Mouse (Mus musculus) 3T3-L1 (cell line): ENCODE measurements around the gene Ldb3.

Experiments
- DNase-seq: peaks from one replicate; pipeline ENCODE4 v3.0.0-alpha.2; 2015; ENCODE audit warnings: low read depth, low spot score

Ldb3 gene

DNA sequence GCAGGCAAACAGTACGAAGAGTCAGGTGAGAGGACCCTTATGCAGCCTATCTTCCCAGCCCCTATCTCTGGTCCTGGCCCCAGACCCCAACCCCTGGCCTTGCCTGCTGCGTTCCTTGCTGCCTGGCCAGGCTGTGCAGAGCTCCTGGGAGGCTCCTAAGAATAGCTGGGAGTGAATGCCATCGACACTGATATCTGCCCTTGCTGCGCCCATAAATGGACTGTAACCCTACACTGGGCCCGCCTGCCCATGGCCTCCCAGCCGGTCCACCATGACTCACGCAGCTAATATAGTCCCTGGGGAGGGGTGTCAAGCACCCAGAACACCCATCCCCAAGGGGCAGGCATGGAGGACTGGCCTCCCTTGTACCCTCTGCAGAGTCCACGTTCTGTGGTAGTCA is at the start of gene Ldb3:
TSS of gene Ldb3 (minus strand) at position 185 of the 400 bp plus-strand sequence.
- DNase-seq: peak; percentile 20

DNA sequence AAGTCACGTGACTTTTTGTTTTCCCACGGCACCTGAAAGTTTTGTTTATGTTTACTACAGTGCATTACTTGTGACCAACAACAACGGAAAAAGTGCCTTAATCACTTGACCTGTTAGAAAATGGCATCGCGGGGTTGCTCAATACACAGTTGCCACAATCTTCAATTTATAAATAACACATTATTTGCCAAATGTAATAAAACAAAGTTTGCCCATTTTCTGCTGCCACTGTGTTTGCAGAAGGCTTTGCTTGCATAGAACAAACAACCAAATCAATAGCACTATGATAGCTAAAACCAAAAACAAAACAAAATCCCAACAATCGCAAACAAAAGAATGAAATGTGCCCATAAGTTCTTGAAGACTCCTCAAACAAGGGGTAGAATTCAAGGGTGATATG is 47.2 kb upstream of the Ldb3 start:
- DNase-seq: no peak

DNA sequence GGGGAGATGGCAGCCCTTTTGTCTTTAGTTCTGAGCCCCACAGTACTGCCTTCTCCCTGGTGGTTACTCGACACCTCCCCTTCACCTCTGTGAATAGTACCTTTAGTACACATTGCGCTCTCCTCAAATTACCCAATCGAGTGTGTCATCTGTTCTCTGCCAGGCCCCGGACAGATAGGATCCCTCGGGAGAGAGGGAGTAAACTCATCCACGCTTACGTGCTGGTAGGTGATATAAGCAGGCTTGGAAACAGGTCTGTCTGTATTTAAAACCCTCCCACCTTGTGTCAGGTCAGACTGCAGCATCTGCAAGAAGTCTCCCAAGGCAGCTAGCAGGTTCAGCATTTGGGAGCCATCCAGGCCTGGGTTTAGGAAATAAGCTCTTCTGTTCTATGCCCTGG is 46.7 kb upstream of the Ldb3 start:
- no peak for DNase-seq

DNA sequence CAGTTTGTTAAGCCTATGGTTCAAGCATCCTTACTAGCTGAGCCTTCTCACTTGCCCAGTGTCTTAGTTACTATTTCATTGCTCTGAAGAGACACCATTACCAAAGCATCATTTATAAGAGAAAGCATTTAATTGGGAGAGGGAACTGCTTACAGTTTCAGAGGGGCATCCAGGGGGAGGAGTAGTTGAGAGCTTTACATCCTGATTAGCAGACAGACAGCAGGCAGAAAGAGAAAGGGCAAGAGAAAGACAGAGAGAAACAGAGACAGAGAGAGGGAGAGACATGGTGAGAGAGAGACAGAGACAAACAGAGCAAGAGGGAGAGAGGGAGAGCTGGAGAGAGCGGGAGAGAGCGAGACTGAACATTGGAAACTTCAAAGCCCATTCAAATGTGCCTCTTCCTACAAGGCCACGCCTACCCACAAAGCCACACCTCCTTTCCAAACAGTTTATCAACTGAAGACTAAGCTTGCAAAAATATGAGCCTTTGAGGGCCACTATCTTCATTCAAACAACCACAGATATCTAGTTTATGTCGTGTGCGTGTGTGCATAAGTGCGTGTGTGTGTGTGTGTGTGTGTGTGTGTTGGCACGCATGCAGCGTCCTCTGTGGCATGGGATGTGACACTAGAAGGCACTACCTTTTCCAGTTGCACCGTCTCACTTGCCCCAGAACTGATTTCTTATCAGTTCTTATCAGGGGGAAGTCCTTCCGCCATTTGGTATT is 44.4 kb upstream of the Ldb3 start:
- DNase-seq: no peak

DNA sequence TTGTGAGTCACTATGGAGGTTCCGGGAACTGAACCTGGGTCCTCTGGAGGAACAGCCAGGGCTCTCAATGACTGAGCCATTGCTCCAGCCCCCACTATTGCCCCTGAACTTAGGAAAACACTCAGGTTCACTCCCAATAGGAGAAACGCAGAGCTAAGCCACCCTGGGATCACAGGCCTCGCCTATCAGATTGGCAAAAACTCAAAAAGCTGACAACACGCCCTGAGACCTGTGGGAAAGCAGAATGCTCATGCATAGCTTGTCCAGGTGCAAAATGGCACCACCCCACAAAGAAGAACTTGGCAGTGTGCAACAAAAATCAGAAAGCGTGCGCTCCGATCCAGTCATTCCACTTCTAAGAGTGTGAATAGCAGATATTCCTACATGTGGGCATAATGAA is 38.3 kb upstream of the Ldb3 start:
- DNase-seq: no peak

DNA sequence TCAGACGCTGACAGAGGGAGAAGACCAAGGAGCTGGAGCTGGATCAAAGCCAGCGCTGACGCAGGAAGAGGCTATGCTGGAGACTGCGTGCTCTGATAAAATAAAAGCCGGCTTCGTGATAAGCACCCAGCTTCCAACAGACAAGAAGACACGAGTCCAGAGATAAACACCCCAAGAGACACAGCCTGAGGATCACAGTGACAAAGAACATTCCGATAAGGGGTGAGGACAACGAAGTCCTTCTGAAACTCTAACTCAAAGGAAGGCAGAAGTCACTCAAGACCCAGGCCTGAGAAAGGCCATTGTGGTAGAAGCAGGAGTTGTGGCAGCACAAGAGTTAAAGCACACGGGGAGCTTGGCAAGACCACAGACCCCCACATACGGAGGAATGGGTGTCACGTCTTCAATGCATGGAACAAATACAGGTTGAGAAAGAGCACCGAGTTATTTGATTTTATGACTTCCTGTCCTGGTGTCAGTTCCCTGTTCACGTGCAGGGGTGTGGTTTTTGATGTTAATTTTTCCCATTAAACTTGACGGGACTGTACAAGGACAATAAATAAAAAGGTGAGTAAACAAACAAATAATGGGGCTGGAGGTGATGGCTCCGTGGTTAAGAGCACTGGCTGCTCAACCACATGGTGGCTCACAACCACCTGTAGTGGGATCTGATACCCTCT is 35.2 kb upstream of the Ldb3 start:
- no peak for DNase-seq

DNA sequence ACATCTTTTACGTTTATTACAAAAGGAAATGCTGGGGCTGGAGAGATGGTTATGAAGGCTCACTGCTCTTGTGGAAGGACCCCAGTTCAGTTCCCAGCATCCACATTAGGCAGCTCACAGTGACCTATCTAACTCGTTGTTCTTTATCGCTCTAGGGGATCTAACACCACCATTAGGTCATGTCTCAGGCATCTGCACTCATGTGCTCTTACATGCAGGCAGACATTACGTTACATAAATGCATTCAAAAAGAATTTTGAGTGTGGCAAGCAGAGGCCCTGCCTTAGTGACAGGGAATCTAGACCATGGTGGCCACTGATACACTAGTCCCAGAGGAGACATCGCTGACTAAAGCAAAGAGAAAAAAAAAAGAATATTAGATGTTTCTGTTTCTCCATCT is 34.6 kb upstream of the Ldb3 start:
- DNase-seq: no peak

DNA sequence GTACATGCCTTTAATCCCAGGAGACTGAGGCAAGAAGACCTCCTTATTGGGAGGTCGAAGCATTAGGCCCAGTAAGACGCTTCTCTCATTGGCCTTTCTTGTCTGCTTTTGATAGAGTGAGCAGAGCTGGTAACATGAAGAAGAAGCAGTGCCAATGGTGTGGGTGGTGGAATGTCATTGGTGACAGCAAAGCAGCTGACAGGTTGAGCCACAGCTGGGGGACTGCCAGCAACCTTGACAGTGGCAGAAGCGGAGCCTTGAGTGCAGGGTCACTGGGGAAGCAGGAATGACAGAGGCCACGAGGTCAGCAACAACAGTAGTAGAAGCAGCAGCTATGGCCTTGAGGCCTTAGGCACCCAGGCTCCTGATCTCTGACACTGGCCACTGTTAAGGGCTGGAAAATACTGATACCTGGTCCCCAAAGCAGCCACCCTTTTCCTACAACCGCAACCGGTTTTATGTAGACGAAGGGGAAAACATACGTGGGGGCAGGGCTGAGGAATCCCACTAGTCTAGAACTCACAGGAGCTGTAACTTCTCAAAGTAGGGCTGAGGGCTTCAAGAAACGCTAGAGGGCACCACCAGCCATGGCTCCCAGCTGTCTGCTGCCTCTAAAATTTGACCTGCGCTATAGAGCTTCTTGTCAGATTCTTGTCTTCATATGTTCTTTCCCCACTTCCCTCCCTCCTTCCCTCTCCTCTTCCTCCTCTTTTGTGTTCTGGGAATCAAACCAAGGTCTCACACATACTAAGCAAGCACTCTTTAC is 32.3 kb upstream of the Ldb3 start:
- peak; percentile 49 for DNase-seq

DNA sequence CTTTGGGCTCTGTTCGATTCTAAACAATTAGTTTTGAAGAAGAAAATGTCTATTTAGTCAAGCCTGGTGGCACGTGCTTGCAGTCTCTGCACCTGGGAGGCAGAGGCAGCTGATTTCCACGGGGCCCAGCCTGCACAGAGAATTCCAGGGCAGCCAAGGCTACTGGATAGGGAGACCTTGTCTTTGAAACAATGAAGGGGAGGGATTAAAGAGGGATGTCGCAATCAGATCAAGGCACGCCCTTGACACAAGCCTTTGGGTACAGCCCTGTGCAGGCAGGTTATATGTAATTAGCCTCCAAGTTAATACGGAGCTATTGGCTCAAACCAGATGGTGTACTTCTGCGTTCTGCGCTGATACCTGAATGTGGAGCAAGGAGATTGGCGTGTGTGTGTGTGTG is 30.3 kb upstream of the Ldb3 start:
- no peak for DNase-seq

DNA sequence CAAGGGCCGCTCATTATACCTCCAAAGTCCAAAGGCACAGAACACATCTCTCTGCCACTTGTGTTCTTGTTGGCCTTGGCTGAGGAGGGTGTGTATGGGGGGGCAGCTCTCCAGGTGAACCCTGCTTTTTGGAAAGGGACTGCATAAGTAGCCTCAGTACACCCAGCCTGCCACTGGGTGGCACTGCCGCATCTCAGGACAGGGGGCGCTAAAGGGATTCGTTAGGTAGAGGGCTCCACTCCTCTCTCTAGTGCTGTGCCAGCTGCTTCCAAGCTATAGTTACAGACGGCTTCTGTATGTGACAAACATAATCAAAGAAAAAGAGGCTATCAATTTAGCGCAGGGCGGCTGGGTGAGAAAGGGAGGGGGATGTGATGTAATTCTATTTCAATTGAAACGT is 28.3 kb upstream of the Ldb3 start:
- peak; percentile 89 for DNase-seq

DNA sequence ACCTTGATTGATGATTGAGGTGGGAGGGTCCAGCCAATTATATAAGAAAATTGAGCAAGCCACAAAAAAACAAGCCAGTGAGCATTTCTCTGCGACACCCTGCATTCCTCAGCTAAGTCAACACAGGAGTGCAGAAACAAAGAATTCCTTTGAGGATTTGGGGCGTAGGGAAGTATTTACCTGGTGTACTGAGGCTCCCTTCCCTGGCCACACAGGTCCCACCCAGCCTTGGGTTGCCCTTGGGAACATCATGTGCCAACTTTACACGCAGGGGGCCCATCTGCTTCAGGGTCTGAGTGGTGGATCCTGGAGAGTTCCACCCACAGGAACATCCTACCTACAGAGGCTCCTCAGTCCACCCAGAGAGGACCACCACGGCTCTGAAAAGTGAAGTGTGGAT is 27.1 kb upstream of the Ldb3 start:
- DNase-seq: no peak

DNA sequence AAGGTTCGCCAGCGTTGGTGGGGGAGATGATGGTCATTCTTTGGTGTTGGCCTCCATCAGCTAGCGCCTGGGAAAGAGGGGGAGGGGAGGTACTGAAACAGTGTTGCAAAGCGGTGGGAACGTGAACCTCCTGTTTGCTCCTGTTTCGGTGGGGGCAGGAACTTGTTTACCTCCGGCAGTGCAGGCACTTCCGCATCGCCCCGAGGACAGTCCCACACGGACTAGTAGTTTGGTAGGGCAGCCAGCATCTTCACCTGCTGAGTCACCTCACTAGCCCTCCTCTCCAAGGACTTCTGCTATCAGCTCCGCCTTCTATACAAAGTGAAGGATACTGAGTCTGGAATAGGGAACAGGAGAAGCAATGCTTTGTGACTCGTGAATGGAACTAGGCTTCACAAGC is 26.6 kb upstream of the Ldb3 start:
- peak; percentile 9 for DNase-seq

DNA sequence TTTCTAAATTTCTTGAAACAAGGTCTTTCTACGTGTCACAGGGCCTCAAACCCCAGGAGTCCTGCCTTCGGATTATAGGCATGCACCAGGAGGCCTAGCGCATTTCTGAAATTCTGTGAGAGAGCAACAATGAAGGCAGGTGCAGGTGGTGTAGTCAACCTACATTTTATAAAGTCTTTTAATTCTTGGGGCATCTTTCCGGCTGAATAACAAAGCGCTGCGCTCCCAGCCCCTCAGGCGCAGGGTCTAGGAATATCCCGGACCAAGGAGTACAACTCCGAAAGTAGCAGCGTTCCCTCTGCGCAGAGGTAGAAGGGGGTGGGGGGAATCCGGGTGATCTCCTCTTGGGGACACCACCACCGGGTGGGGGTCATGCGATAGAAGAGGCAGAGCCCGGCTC is 26.1 kb upstream of the Ldb3 start:
- no peak for DNase-seq

DNA sequence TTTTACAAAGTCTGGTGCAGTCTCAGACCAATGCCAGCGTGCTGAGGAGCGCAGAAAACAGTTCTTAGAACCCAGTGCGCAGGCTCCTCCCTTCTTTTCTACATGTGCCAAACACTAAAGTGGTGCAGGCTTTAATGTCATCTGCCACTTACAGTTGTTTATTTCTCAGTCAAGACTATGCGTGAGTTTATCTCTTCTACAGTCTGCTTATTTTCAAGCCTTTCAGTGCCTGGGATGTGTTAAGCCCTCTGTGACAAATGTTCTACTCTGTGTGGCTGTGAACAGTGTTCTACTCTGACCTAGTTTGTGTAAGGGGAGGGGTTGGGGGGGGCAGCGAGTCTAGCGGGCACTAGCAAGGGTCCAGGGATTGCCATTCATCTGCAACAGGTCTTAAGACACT is 25.0 kb upstream of the Ldb3 start:
- DNase-seq: no peak

DNA sequence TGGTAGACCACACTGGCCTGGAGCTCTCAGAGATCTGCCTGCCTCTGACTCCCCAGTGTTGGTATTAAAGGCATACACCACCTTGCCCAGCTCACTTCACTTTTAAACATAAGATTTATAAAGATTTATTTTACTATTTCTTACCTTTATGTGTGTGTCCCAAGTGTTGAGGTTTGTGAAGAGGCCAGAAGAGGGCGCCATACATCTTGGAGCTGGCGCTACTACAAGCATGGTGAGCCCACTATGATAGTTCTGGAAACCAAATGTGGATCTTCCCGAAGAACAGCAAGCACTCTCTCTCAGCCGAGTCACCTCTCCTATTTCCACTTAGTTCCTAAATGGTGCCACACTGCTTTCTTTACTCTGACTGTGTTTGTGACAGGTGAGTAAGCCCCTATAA is 23.7 kb upstream of the Ldb3 start:
- peak; percentile 28 for DNase-seq

DNA sequence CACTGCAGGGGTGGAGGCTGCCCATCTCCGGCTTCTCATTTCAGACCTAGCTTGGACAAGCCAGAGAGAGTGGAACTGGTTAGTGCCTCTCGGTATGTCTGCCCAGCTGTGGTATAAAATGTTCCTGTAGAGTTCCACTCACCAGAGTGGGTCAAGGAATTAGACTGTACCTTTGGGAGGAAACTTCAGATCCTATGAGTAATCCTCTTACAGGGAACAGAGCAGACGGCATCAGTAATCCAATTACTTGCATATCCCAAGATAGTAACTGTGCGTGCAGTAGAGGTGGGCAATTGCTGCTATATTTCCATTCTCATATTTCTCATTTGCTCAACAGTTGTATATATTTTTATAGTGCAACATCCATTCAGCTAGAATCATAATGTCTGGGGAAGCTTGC is 23.1 kb upstream of the Ldb3 start:
- no peak for DNase-seq

DNA sequence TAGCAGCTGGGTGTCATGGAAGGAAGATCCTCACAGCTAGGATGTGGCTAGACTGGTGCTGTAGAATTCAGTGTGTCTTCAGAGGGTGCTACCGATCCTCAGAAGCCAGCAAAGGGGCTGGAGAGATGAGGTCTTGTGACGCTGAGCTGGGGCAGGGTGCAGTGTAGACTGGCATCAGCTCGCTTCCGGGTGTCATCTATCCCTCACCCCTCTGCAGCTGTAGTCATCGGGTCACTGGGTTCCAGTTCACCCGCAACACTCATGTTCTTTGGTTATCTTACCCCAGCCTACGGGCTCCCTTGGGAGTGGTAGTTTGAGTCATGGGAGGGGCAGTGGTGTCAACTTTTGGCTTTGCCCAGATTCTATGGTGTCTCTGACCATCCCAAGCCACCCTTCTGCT is 13.4 kb upstream of the Ldb3 start:
- no peak for DNase-seq

DNA sequence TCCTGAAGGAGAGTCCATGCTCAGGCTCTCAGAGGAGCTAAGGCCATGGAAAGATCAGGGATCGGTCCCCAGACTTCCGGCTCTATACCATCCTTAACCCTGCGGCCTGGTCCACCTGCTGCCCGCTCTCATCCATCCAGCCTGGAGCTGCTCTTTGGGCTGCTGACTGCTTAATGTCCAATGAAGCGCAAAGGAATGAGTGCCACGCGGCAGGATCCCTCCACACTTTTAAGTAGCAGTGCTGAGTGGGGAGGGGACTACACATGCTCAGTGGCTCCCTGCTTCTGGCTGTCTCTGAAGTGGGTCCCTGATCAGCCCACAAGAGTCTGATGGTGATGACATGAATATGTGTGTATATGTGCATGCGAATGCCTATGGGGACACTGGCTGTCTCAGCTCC is 11.5 kb upstream of the Ldb3 start, which contains the start of gene Opn4:
TSS of gene Opn4 (minus strand) at position 202 of the 400 bp plus-strand sequence.
- no peak for DNase-seq

DNA sequence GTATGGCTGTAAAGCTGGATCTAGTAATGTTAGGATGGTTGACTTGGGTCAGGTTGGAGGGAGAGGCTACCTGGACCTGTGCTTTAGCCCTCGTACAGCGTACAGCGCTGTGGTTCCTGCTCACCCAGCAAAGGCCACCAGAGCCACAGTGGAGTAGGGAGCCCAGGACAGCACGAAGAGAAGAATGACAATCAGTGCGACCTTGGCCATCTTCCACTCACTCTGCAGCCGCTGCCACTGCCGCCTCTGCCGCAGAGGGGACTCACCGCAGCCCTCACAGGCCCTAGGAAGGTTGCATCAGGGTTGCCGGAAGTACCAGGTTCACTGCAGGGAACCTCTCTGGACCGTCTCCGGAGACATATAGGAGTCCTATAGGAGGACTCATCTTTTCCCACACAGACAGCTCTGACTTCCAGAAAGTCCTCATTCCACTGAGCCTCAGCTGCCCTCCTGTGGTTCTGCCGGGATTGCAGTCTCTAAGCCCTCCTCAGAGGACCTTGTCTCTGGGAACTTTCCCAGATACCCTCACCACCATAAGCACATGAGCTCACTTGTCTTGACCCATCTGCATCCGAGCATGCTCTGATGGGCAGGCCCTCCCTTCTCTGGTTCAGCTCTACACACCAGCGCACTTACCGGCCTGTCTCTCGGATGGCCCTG is 7.2 kb upstream of the Ldb3 start:
- no peak for DNase-seq

DNA sequence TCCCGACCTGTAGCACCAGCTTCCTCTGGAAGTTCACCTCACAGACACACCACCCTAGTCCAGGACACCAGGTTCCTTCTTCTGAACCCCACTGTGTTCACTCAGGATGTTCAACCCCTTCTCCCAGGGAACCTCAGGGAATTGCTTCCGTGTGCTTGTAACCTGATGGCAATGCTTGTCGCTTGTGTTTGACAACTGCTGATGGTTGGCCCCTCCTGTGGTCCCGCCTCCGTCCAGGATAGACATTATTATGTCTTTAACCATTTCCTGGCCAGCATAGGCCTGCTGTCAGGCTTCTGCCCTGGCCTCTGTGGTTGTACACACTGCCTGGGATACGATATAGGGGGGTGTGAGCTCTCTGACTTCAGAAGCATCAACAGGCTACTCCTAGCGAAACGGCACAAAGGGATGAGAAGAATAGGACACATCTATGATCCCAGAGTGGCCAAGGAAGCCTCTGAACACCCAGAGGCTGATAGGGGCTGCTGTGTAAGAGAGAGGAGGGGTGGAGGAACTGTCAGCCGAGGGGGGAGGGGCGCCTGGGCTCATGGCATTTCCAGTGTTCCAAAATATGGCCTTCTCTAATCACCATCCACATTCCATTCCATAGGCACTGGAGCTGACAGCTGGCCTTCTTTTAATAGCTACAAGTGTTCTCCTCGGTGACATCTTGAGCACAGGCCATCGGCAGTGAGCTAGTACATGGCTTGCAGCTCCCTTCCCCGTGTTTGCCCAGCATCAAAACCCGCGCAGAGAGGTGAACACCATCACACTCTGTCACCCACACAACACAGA is 3.5 kb upstream of the Ldb3 start:
- DNase-seq: no peak
